Mouse (Mus musculus) embryonic fibroblast, embryonic 13.5 days (primary cell): ENCODE measurements around the gene Trim41.

ENCODE experiments used
- CTCF ChIP-seq: IDR thresholded peaks from 2 replicates; pipeline ENCODE4 v1.5.1; 2011; ENCODE audit warnings: mild to moderate bottlenecking, control low read depth, low read length, moderate library complexity, borderline replicate concordance; ENCODE audit not compliant: insufficient read depth
- POLR2A ChIP-seq: IDR thresholded peaks from 2 replicates; pipeline ENCODE4 v1.6.1; 2011; ENCODE audit warnings: low read depth, mild to moderate bottlenecking, control low read depth, low read length, moderate library complexity

GRCm38 (mm10) chr11:48835923-48836322 is 18.8 kb upstream of the Trim41 start:
- TF ChIP-seq POLR2A: no peak
- TF ChIP-seq CTCF: no peak
